Mouse (Mus musculus): ENCODE data around the gene Patl1. TPM values are rescaled to one million over a fixed set of nuclear protein-coding genes. Genes with fewer than 3 reads are reported as not detected.
"Not testable (repeated sequence)": the region's sequence is repeated elsewhere in the genome, so short reads cannot be mapped to it uniquely, and the experiment has no call there.

The Patl1 gene
- 6.1 TPM in 2 replicates for polyA plus RNA-seq (2015; fragmentation: Nextera tagmentation; extraction: Ambion mirVana)

GRCm38 (mm10) chr19:11912037-11912532 is at the start of gene Patl1:
Gene Patl1, plus strand, starts transcription at chr19:11912399.
- H3K27me3 ChIP-seq = no peaks in the 10 kb centered on the region
- H3K9me3 ChIP-seq (replicated peaks) = no peaks in the 10 kb centered on the region
- ATAC-seq (ENCODE audit: insufficient read depth) = peak; percentile 94
- H3K4me1 ChIP-seq (replicated peaks) = peaks cover 22% of the 10 kb centered on the region
- peak within 1 kb of the TSS; percentile 90 for H3K9ac ChIP-seq
- peaks cover 10% of the 10 kb centered on the region; the same call in 1 of the 2 replicates for H3K36me3 ChIP-seq (replicated peaks)
- H3K4me2 ChIP-seq = peak within 1 kb of the TSS; percentile 90
- H3K4me3 ChIP-seq (replicated peaks) = peak within 1 kb of the TSS; percentile 87
- under 1% methylated on average over 51 of the region's 53 CpGs for WGBS (ENCODE audit: insufficient replicate concordance)
- H3K27ac ChIP-seq (replicated peaks) = peak within 1 kb of the TSS; percentile 83

- H3K9ac ChIP-seq = no peak overlapping the region
- no peaks in the 10 kb centered on the region for H3K36me3 ChIP-seq (replicated peaks)
- 66% methylated on average over 2 of the region's 2 CpGs for WGBS (ENCODE audit: insufficient replicate concordance)
- no peak overlapping the region for H3K4me2 ChIP-seq
- no peak for ATAC-seq (ENCODE audit: insufficient read depth)
- no peaks in the 10 kb centered on the region for H3K9me3 ChIP-seq (replicated peaks)
- no peak overlapping the region for H3K4me3 ChIP-seq (replicated peaks)
- no peaks in the 10 kb centered on the region for H3K27me3 ChIP-seq
- H3K4me1 ChIP-seq (replicated peaks) = no peaks in the 10 kb centered on the region
- H3K27ac ChIP-seq (replicated peaks) = no peak overlapping the region
Measured at GRCm38 (mm10) chr19:11867837-11868236, 44.4 kb upstream of the Patl1 start.

- WGBS (ENCODE audit: insufficient replicate concordance) = 25% methylated on average over 1 of the region's 1 CpGs
- H3K36me3 ChIP-seq (replicated peaks) = no peaks in the 10 kb centered on the region
- H3K27ac ChIP-seq (replicated peaks) = no peak within 1 kb of the TSS
- no peak within 1 kb of the TSS for H3K4me2 ChIP-seq
- H3K9ac ChIP-seq = no peak within 1 kb of the TSS
- H3K4me3 ChIP-seq (replicated peaks) = no peak within 1 kb of the TSS
- no peaks in the 10 kb centered on the region for H3K27me3 ChIP-seq
- H3K9me3 ChIP-seq (replicated peaks) = no peaks in the 10 kb centered on the region
- ATAC-seq (ENCODE audit: insufficient read depth) = no peak
- no peaks in the 10 kb centered on the region for H3K4me1 ChIP-seq (replicated peaks)
Measured at GRCm38 (mm10) chr19:11875006-11875405, 37.2 kb upstream of the Patl1 start, which contains the start of gene Olfr1419. Gene Olfr1419, minus strand, starts transcription at chr19:11875106.

GRCm38 (mm10) chr19:11878404-11878803 is 33.8 kb upstream of the Patl1 start:
- not testable (repeated sequence) for H3K4me3 ChIP-seq (replicated peaks); ATAC-seq (ENCODE audit: insufficient read depth); H3K36me3 ChIP-seq (replicated peaks); H3K27me3 ChIP-seq; H3K4me1 ChIP-seq (replicated peaks); H3K9ac ChIP-seq; H3K4me2 ChIP-seq; H3K9me3 ChIP-seq (replicated peaks); H3K27ac ChIP-seq (replicated peaks)
- WGBS (ENCODE audit: insufficient replicate concordance) = 52% methylated on average over 22 of the region's 22 CpGs

DNA sequence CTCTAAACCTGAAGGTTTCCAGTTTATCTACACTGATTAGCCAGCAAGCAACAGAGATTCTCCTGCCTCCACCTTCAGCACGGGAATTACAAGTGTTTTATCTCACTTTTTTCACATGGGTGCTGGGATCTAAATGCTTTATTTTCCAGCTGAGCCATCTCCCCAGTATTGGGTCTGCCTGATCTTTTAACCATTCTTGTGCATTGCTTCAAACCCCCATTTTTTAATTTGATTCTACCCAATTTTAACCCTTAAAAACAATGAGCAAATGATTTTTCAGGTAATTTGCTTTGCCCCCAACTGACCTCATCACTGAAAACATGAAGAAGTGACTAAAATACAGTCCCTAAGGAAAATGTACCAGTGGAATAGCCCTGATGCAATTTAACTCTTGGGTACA is 25.9 kb upstream of the Patl1 start, which contains the start of gene Olfr1420:
Olfr1420 (plus strand) TSS at position 301 of the 400 bp plus-strand sequence.
- 13% methylated on average over 1 of the region's 1 CpGs for WGBS (ENCODE audit: insufficient replicate concordance)

DNA sequence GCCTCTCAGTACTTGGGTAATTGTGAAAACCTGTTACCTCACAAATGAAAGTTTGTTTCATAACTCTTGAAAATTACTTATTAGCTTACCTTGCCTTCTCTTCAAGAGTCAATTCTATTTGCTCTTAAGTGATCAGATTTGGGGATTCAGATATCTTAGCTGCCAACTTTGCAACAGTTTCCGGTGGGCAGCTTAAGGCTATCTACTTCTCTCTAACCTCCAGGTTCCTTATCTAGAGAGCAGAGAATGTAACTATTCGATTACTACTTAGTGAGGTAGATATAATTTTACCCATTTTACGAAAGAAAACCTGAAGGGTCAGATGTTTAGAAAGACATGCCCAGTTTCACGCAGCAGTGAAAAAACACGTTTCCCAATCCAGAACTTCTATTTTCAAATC is 1.2 kb upstream of the Patl1 start:
- peaks cover 22% of the 10 kb centered on the region for H3K4me1 ChIP-seq (replicated peaks)
- no peaks in the 10 kb centered on the region for H3K9me3 ChIP-seq (replicated peaks)
- H3K36me3 ChIP-seq (replicated peaks) = peaks cover 7% of the 10 kb centered on the region; the same call in 1 of the 2 replicates
- H3K27ac ChIP-seq (replicated peaks) = no peak overlapping the region; the same call in 1 of the 2 replicates
- 27% methylated on average over 5 of the region's 5 CpGs for WGBS (ENCODE audit: insufficient replicate concordance)
- peak overlapping the region; percentile 90 for H3K4me2 ChIP-seq
- H3K27me3 ChIP-seq = no peaks in the 10 kb centered on the region
- no peak overlapping the region for H3K9ac ChIP-seq
- no peak for ATAC-seq (ENCODE audit: insufficient read depth)
- peak overlapping the region; percentile 87; the same call in 1 of the 2 replicates for H3K4me3 ChIP-seq (replicated peaks)

More for the DNA sequence above, 25.9 kb upstream of the Patl1 start, which contains the start of gene Olfr1420:
- no peaks in the 10 kb centered on the region for H3K36me3 ChIP-seq (replicated peaks)
- H3K4me3 ChIP-seq (replicated peaks) = no peak within 1 kb of the TSS
- ATAC-seq (ENCODE audit: insufficient read depth) = no peak
- no peaks in the 10 kb centered on the region for H3K9me3 ChIP-seq (replicated peaks)
- no peak within 1 kb of the TSS for H3K27ac ChIP-seq (replicated peaks)
- no peak within 1 kb of the TSS for H3K4me2 ChIP-seq
- H3K4me1 ChIP-seq (replicated peaks) = no peaks in the 10 kb centered on the region
- no peak within 1 kb of the TSS for H3K9ac ChIP-seq
- H3K27me3 ChIP-seq = 0 out of 2 replicates have a peak, but pooled peaks cover 4% of the 10 kb centered on the region

- H3K4me3 ChIP-seq (replicated peaks) = peak overlapping the region; percentile 87
- H3K36me3 ChIP-seq (replicated peaks) = peaks cover 9% of the 10 kb centered on the region; the same call in 1 of the 2 replicates
- WGBS (ENCODE audit: insufficient replicate concordance) = 2% methylated on average over 17 of the region's 17 CpGs
- H3K9ac ChIP-seq = peak overlapping the region; percentile 90
- H3K9me3 ChIP-seq (replicated peaks) = no peaks in the 10 kb centered on the region
- peak overlapping the region; percentile 90 for H3K4me2 ChIP-seq
- peaks cover 22% of the 10 kb centered on the region for H3K4me1 ChIP-seq (replicated peaks)
- no peaks in the 10 kb centered on the region for H3K27me3 ChIP-seq
- H3K27ac ChIP-seq (replicated peaks) = peak overlapping the region; percentile 65
- 0 out of 2 replicates have a peak, but pooled peaks have one; percentile 9 for ATAC-seq (ENCODE audit: insufficient read depth)
Measured at GRCm38 (mm10) chr19:11911603-11912002, 596 bp upstream of the Patl1 start.

GRCm38 (mm10) chr19:11912533-11913121 is 428 bp downstream of the Patl1 start:
- H3K27ac ChIP-seq (replicated peaks) = peak overlapping the region; percentile 83
- peak overlapping the region; percentile 90 for H3K9ac ChIP-seq
- peak; percentile 71 for ATAC-seq (ENCODE audit: insufficient read depth)
- H3K36me3 ChIP-seq (replicated peaks) = peaks cover 10% of the 10 kb centered on the region
- peaks cover 24% of the 10 kb centered on the region for H3K4me1 ChIP-seq (replicated peaks)
- H3K27me3 ChIP-seq = no peaks in the 10 kb centered on the region
- WGBS (ENCODE audit: insufficient replicate concordance) = under 1% methylated on average over 53 of the region's 54 CpGs
- peak overlapping the region; percentile 87 for H3K4me3 ChIP-seq (replicated peaks)
- no peaks in the 10 kb centered on the region for H3K9me3 ChIP-seq (replicated peaks)
- H3K4me2 ChIP-seq = peak overlapping the region; percentile 90

DNA sequence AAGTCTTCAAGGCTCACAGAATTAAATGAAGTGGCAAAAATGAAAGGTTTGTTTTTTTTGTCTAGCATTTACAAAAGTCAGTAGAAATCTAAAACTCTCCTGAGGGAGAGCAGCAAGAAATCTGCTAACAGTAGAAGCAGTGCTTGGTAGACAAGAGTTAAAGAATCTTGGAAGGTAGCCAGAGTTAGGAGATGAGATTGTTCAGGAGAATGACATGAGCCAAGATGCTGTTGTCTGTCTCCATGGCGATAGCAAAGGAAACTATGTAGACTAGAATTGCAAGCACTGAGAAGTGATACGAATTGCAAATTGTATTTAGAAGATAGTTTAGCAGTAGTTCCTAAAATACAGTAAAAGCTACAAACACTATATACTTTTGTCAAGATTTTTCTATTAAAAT is 3.6 kb downstream of the Patl1 start:
- H3K9ac ChIP-seq = no peak overlapping the region
- no peak overlapping the region for H3K4me2 ChIP-seq
- H3K4me1 ChIP-seq (replicated peaks) = peaks cover 27% of the 10 kb centered on the region
- peaks cover 20% of the 10 kb centered on the region for H3K36me3 ChIP-seq (replicated peaks)
- no peak overlapping the region for H3K27ac ChIP-seq (replicated peaks)
- H3K4me3 ChIP-seq (replicated peaks) = no peak overlapping the region
- ATAC-seq (ENCODE audit: insufficient read depth) = no peak
- H3K9me3 ChIP-seq (replicated peaks) = no peaks in the 10 kb centered on the region
- H3K27me3 ChIP-seq = no peaks in the 10 kb centered on the region
- WGBS (ENCODE audit: insufficient replicate concordance) = 68% methylated on average over 2 of the region's 2 CpGs

DNA sequence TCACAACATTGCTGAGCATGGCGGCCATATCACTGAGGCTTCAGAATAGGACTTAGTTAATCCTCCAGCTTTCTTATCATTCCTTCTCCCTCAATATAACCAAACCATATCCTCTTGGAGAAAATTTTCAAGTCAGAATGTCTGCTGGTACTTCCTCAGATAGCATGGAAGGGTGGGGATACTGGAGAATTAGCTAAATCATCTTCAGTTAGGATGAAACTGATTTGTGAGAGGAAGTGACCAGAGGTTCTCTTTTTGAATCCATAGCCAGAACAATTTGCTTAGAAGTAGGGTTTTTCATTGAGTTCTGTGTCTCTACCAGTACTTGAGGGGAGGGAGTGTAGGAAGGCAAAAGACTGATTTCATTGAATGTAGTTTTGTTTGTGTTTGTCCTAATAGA is 9.9 kb downstream of the Patl1 start:
- Histone ChIP-seq H3K4me1 (replicated peaks) (peaks cover 6% of the 10 kb centered on the region; the same call in 1 of the 2 replicates), H3K4me3 (replicated peaks) (no peak overlapping the region), H3K9ac (no peak overlapping the region), H3K4me2 (no peak overlapping the region), H3K27me3 (no peaks in the 10 kb centered on the region), H3K36me3 (replicated peaks) (peaks cover 60% of the 10 kb centered on the region), H3K9me3 (replicated peaks) (no peaks in the 10 kb centered on the region), H3K27ac (replicated peaks) (no peak overlapping the region)
- ATAC-seq (ENCODE audit: insufficient read depth) = no peak
- 73% methylated on average over 1 of the region's 1 CpGs for WGBS (ENCODE audit: insufficient replicate concordance)

DNA sequence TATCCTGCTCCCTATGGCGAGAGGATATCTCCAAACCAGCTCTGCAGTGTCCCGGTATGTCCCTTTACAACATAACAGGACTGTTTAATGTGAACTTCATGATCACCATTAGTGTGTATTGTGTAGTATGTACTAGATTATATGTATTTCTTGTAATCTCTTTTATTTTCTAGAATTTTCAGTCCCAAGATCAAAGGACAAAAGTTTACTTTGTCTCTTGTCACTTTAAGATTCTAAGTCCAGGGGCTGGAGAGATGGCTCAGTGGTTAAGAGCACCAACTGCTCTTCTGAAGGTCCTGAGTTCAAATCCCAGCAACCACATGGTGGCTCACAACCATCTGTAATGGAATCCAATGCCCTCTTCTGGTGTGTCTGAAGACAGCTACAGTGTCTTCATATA is 10.3 kb downstream of the Patl1 start:
- H3K9ac ChIP-seq = not testable (repeated sequence)

More for the DNA sequence above, 10.3 kb downstream of the Patl1 start:
- H3K4me2 ChIP-seq; H3K27ac ChIP-seq (replicated peaks); H3K27me3 ChIP-seq; ATAC-seq (ENCODE audit: insufficient read depth); H3K4me3 ChIP-seq (replicated peaks); H3K4me1 ChIP-seq (replicated peaks); H3K9me3 ChIP-seq (replicated peaks): not testable (repeated sequence)
- H3K36me3 ChIP-seq (replicated peaks) = peaks cover 64% of the 10 kb centered on the region
- 90% methylated on average over 2 of the region's 2 CpGs for WGBS (ENCODE audit: insufficient replicate concordance)
